Mouse (Mus musculus): ENCODE data around the gene Btbd6.
A peak's percentile ranks its signal among the peaks of the same experiment; 100 is the strongest.

The Btbd6 gene

GRCm38 (mm10) chr12:112952926-112953565 is 23.2 kb upstream of the Btbd6 start:
- no peak for DNase-seq (ENCODE audit: low spot score)

GRCm38 (mm10) chr12:112955800-112956199 is 20.5 kb upstream of the Btbd6 start:
- DNase-seq (ENCODE audit: low spot score), result no peak

- no peak for DNase-seq (ENCODE audit: low spot score)
Observed at GRCm38 (mm10) chr12:112958303-112958702, 18.0 kb upstream of the Btbd6 start.

GRCm38 (mm10) chr12:112959421-112959820 is 16.9 kb upstream of the Btbd6 start:
- no peak for DNase-seq (ENCODE audit: low spot score)

- DNase-seq (ENCODE audit: low spot score), result no peak
Observed at GRCm38 (mm10) chr12:112961428-112961827, 14.9 kb upstream of the Btbd6 start.

- no peak for DNase-seq (ENCODE audit: low spot score)
Observed at GRCm38 (mm10) chr12:112961872-112962271, 14.4 kb upstream of the Btbd6 start.

GRCm38 (mm10) chr12:112965783-112966182 is 10.5 kb upstream of the Btbd6 start:
- DNase-seq (ENCODE audit: low spot score), result no peak

- DNase-seq (ENCODE audit: low spot score), result no peak
Observed at GRCm38 (mm10) chr12:112968943-112969342, 7.3 kb upstream of the Btbd6 start.

GRCm38 (mm10) chr12:112969616-112970015 is 6.7 kb upstream of the Btbd6 start:
- DNase-seq (ENCODE audit: low spot score), result no peak

GRCm38 (mm10) chr12:112974736-112975135 is 1.5 kb upstream of the Btbd6 start:
- DNase-seq (ENCODE audit: low spot score), result no peak

- no peak for DNase-seq (ENCODE audit: low spot score)
Observed at GRCm38 (mm10) chr12:112977156-112977555, 874 bp downstream of the Btbd6 start.

- no peak for DNase-seq (ENCODE audit: low spot score)
Observed at GRCm38 (mm10) chr12:112982031-112982430, 5.7 kb downstream of the Btbd6 start.

GRCm38 (mm10) chr12:112985346-112985745 is 9.1 kb downstream of the Btbd6 start:
- no peak for DNase-seq (ENCODE audit: low spot score)

- no peak for DNase-seq (ENCODE audit: low spot score)
Observed at GRCm38 (mm10) chr12:112987877-112988276, 11.6 kb downstream of the Btbd6 start.

GRCm38 (mm10) chr12:112990706-112991405 is 14.6 kb downstream of the Btbd6 start:
- DNase-seq (ENCODE audit: low spot score), result no peak

GRCm38 (mm10) chr12:112991444-112991843 is 15.2 kb downstream of the Btbd6 start:
- no peak for DNase-seq (ENCODE audit: low spot score)

- no peak for DNase-seq (ENCODE audit: low spot score)
Observed at GRCm38 (mm10) chr12:112994153-112994552, 17.9 kb downstream of the Btbd6 start.

GRCm38 (mm10) chr12:112999569-113000293 is 23.4 kb downstream of the Btbd6 start:
- DNase-seq (ENCODE audit: low spot score), result peak; percentile 33

GRCm38 (mm10) chr12:113000294-113001132 is 24.2 kb downstream of the Btbd6 start, which contains the start of gene Brf1:
Gene Brf1 (minus strand): TSS chr12:113000704.
- peak; percentile 86 for DNase-seq (ENCODE audit: low spot score)

- DNase-seq (ENCODE audit: low spot score), result no peak
Observed at GRCm38 (mm10) chr12:113001133-113001474, 24.8 kb downstream of the Btbd6 start.

GRCm38 (mm10) chr12:113002667-113003066 is 26.4 kb downstream of the Btbd6 start:
- DNase-seq (ENCODE audit: low spot score), result no peak

- no peak for DNase-seq (ENCODE audit: low spot score)
Observed at GRCm38 (mm10) chr12:113004011-113004410, 27.7 kb downstream of the Btbd6 start.
